Mouse (Mus musculus) Muller cell, postnatal 12 days (primary cell): ENCODE measurements at regions not wholly inside any gene's neighbourhood (a gene's known extent, or its start where the extent isn't known, plus 50 kb on each side); places are given as distances from the start of the nearest gene placed in this dataset.

Experiments
- DNase-seq: peaks from one replicate; pipeline ENCODE4 v3.0.0-alpha.2; 2015; ENCODE audit errors: inconsistent ontology term

DNA sequence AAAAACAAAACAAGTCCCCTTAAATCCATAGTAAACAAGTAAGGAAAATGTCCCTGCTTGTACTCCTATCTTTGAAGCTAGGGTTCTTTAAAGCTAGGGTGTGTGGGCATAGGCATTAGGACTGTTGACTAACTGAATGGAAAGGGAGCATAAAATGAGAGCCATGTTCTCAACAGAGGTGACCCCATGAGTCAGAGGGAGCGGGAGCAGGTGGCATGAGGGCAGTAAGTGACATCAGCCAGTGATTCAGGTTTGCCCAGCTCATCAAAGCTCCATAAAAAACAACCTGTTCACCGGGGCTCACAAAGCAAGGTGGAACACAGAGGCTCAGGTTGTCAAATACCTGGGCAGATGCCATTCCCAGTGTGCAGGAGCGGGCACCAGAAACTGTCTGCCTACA lies 104.6 kb upstream of the 1700056E22Rik start:
- no peak for DNase-seq

DNA sequence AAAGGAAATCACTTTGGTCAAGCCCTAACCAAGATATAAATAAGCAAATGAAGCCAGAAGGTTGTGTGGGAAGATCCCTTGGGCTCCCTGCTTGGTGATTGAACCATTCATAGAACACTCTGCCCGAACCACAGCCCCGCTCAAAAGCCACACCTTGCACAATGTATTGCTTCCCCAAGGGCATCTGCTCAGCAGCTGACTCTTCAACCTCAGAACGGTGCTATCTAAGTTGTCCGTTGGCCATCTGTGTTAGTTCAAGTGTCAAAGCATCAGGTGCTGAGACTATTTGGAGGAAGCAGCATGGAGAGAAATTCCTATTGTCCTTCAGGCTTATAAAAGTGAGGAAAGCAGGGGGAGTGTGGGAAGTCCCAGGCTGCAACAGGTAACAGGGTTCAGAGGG lies 96.8 kb upstream of the 1700056E22Rik start:
- DNase-seq: no peak

DNA sequence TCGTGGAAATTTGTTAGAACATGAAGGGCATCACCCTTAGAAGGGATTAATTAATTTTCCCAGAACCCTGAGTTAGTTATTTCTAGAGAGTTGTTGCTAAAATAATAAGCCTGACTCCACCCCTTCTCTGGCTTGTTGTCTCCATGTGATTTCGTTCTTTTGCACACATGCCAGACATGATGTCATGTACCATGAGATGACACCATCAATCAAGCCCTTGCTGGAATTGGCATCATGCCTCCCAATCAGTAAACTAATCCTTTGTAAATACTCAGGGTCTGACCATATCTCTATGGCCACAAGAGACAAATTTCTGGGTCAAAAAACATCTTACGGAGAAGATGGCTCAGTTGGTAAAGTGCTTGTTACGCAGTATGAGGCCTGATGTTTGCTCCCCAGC lies 93.2 kb upstream of the 1700056E22Rik start:
- DNase-seq: no peak

DNA sequence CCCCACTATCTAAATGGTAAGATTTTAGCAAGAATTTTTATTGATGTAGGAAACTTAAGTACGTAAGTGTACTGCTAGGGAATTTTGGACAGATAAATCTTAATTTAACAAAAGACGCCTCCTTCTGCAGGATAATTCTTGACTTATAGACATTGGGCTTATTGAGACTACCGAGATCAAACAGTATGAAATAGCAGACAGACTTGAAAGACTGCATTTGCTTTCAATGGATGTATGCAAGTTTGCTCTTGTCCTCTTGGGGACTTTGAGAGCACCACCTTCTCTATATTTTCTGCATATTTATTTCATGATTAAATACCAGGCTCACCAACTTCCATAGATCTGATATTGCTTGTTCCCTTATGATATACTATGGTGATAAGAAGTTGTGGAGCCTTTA lies 92.8 kb upstream of the 1700056E22Rik start:
- DNase-seq: no peak
